Mouse (Mus musculus) embryonic facial prominence, embryonic 14.5 days (tissue): ENCODE results near the gene Galr2. TPM values are rescaled to one million over a fixed set of nuclear protein-coding genes. Genes with fewer than 3 reads are reported as not detected.

ENCODE experiments used
- ATAC-seq: fragments of 200-750 bp; cut with Nextera tagmentation; 2 replicates; pipeline ENCODE4 v1.8.0; 2017; ENCODE audit warnings: low read depth, moderate number of reproducible peaks, moderate TSS enrichment
- DNase-seq: peaks from one replicate; pipeline ENCODE4 v3.0.0-alpha.2; 2015; ENCODE audit warnings: low spot score
- H3K27ac ChIP-seq: fragments of 300-500 bp; sonication (generic); replicated peaks from 2 replicates; pipeline ENCODE4 v1.5.1; 2014; ENCODE audit warnings: low read depth, mild to moderate bottlenecking, low read length, moderate library complexity
- H3K27me3 ChIP-seq: fragments of 300-500 bp; sonication (generic); replicated peaks from 2 replicates; pipeline ENCODE4 v1.6.1; 2014; ENCODE audit warnings: low read length; ENCODE audit not compliant: control insufficient read depth, insufficient read depth
- H3K36me3 ChIP-seq: fragments of 300-500 bp; sonication (generic); 2 replicates; pipeline ENCODE4 v1.6.1; 2014; ENCODE audit warnings: low read length, mixed read lengths; ENCODE audit not compliant: control insufficient read depth, insufficient read depth
- H3K4me1 ChIP-seq: fragments of 300-500 bp; sonication (generic); 2 replicates; pipeline ENCODE4 v1.6.1; 2014; ENCODE audit warnings: antibody characterized with exemption, low read length; ENCODE audit not compliant: control insufficient read depth, insufficient read depth
- H3K4me2 ChIP-seq: fragments of 300-500 bp; sonication (generic); 2 replicates; pipeline ENCODE4 v1.6.1; 2014; ENCODE audit warnings: low read depth, mild to moderate bottlenecking, low read length, moderate library complexity, mixed read lengths
- H3K4me3 ChIP-seq: fragments of 300-500 bp; sonication (generic); 2 replicates; pipeline ENCODE4 v1.5.1; 2014; ENCODE audit warnings: low read depth, mild to moderate bottlenecking, low read length
- H3K9ac ChIP-seq: fragments of 300-500 bp; sonication (generic); 2 replicates; pipeline ENCODE4 v1.6.1; 2014; ENCODE audit warnings: low read depth, mild to moderate bottlenecking, low read length, moderate library complexity, mixed read lengths
- H3K9me3 ChIP-seq: fragments of 300-500 bp; sonication (generic); 2 replicates; pipeline ENCODE4 v1.6.1; 2016; ENCODE audit warnings: low read length; ENCODE audit not compliant: control insufficient read depth
- WGBS: fragments of 180-500 bp; shearing (Covaris S2); extraction: QIAGEN DNeasy Blood & Tissue Kit; methylation state at CpG from one replicate; pipeline ENCODE4 v1.1.7; 2014; 5-methylcytosine and 5-hydroxymethylcytosine counted together
- polyA plus RNA-seq: library from polyadenylated mRNA; unstranded; fragments of >200 nt; fragmentation: Nextera tagmentation; extraction: Ambion mirVana; gene quantifications from 2 replicates; pipeline ENCODE4 v1.2.1, GENCODE M21; 2014

The Galr2 gene
- polyA plus RNA-seq, 1 experiment from 2014 or later: 0.60 TPM

DNA sequence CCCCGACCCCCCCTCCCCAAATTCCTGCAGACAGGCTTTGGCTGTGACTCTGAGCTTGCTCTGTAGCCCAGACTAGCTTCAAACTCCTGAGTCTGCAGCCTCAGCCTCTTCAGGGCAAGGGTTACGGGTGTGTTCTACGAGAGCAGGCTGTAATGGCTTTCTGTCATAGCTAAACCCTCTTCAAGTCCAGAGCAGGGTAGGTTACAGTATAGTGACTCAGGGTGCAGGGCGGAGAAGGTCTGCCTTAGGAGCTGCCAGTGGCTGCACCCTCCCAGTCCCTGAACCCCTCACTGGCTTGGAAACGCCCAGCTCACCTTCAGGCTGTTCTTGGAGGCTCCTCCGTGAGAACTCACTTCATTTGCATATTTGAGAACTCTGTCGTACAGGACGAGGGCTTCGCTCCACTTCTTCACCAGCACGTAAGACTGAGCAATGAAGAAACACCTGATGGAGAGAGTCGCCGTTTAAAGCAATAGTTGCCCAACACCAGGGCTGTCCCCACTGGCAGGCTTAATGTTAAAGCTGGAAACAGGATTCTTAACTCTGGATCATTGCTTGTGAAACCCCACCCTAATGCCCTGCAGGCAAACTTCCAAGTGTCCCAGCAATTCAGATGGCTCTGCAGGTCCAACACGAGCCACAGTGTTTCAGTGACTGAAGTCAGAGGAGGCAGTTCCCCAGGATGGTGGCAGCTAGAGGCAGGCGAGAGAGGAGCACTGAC is 33.1 kb upstream of the Galr2 start:
- peak; percentile 22 for DNase-seq
- Histone ChIP-seq H3K4me1 (no peaks in the 10 kb centered on the region), H3K27ac (no peak overlapping the region), H3K27me3 (no peaks in the 10 kb centered on the region), H3K4me2 (no peak overlapping the region), H3K36me3 (peaks cover 97% of the 10 kb centered on the region), H3K4me3 (no peak overlapping the region), H3K9ac (no peak overlapping the region), H3K9me3 (no peaks in the 10 kb centered on the region)
- no peak for ATAC-seq
- 81% methylated on average over 14 of the region's 14 CpGs for WGBS

DNA sequence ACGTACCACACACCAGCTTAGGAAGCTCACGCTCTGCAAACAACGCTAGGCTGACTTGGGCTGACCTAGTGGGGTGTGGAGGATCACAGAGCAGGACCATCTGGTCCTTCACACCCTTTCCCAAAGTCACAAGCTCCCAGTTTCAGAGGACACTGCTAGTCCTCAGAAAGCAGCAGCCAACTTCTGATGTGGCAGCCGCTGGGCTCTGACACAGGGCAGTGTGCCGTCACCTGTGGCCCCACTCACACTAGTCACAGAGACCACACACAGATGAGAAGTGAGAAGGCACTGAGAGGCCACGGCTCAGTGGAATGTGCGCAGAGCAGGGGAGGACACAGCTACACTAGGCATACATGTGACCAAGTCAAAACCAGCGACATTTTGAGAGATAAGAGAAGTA is 29.8 kb upstream of the Galr2 start:
- Histone ChIP-seq H3K4me1 (no peaks in the 10 kb centered on the region), H3K4me2 (no peak overlapping the region), H3K36me3 (peaks cover 100% of the 10 kb centered on the region), H3K27ac (no peak overlapping the region), H3K9ac (no peak overlapping the region), H3K27me3 (no peaks in the 10 kb centered on the region), H3K4me3 (no peak overlapping the region), H3K9me3 (no peaks in the 10 kb centered on the region)
- DNase-seq (no peak), ATAC-seq (no peak)
- WGBS: 89% methylated on average over 8 of the region's 8 CpGs

DNA sequence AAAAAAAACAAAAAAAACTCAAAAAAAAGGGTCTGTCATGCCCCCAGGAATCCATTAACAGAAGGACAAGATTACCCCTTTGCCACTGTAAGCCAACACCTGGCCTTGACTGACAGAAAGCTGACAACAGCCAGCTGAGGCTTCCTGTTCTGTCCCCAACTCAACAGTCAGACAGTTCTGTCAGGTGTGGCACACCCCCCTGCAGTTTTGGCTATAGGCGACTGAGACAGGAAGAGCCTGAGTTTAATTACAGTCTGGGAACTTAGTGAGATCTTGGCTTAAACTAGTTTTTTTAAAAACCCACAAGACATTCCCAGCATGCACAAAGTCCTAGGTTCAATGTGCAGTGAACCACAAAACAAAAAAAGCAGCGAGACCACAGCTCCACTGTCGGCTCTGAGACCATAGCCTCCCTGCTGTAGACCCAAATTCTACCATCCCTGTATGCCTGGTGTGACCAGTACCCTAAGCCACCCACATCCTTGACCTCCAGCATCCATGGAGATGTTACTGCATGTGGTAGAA is 27.6 kb upstream of the Galr2 start:
- no peak overlapping the region for H3K4me2 ChIP-seq
- no peaks in the 10 kb centered on the region for H3K4me1 ChIP-seq
- no peaks in the 10 kb centered on the region for H3K9me3 ChIP-seq
- no peak overlapping the region for H3K4me3 ChIP-seq
- H3K27ac ChIP-seq: no peak overlapping the region
- no peaks in the 10 kb centered on the region for H3K27me3 ChIP-seq
- 81% methylated on average over 3 of the region's 3 CpGs for WGBS
- no peak overlapping the region for H3K9ac ChIP-seq
- ATAC-seq: no peak
- no peak for DNase-seq
- H3K36me3 ChIP-seq: peaks cover 100% of the 10 kb centered on the region

DNA sequence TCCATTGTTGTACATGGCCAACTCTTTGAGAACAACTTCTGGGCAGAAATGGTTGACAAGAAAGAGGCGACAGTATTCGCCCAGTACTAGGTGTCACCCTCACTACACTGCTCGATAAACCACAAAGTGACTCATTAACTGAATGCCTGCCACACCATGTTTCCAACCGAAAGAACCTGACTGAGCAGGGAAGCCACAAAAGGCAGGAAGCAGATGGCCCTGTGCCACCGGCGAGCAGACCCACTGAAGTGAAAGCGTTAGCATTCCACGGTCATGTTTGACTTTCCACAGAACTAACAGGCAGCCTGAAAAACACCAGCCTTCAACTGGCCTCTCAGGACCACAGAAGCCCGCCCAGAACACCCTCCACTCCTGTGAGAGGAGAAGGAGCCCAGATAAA is 26.1 kb upstream of the Galr2 start:
- Histone ChIP-seq H3K4me2 (no peak overlapping the region), H3K4me1 (no peaks in the 10 kb centered on the region), H3K4me3 (no peak overlapping the region), H3K27me3 (no peaks in the 10 kb centered on the region), H3K9me3 (no peaks in the 10 kb centered on the region), H3K9ac (no peak overlapping the region), H3K27ac (no peak overlapping the region), H3K36me3 (peaks cover 98% of the 10 kb centered on the region)
- ATAC-seq: no peak
- no peak for DNase-seq
- 79% methylated on average over 9 of the region's 9 CpGs for WGBS

- H3K9ac ChIP-seq: no peak overlapping the region
- H3K36me3 ChIP-seq: peaks cover 98% of the 10 kb centered on the region
- H3K4me2 ChIP-seq: no peak overlapping the region
- WGBS: 86% methylated on average over 21 of the region's 22 CpGs
- H3K9me3 ChIP-seq: no peaks in the 10 kb centered on the region
- H3K4me3 ChIP-seq: no peak overlapping the region
- H3K27ac ChIP-seq: no peak overlapping the region
- no peaks in the 10 kb centered on the region for H3K4me1 ChIP-seq
- DNase-seq: no peak
- no peak for ATAC-seq
- no peaks in the 10 kb centered on the region for H3K27me3 ChIP-seq
Measured at GRCm38 (mm10) chr11:116255090-116255981, 25.4 kb upstream of the Galr2 start.

GRCm38 (mm10) chr11:116255982-116256675 is 24.6 kb upstream of the Galr2 start:
- Histone ChIP-seq H3K4me3 (no peak overlapping the region), H3K9ac (no peak overlapping the region), H3K9me3 (no peaks in the 10 kb centered on the region), H3K4me2 (no peak overlapping the region), H3K27ac (no peak overlapping the region), H3K27me3 (no peaks in the 10 kb centered on the region), H3K36me3 (peaks cover 98% of the 10 kb centered on the region), H3K4me1 (no peaks in the 10 kb centered on the region)
- 0 out of 2 replicates have a peak, but pooled peaks have one; percentile 42 for ATAC-seq
- DNase-seq: peak; percentile 23
- WGBS: 81% methylated on average over 9 of the region's 9 CpGs

DNA sequence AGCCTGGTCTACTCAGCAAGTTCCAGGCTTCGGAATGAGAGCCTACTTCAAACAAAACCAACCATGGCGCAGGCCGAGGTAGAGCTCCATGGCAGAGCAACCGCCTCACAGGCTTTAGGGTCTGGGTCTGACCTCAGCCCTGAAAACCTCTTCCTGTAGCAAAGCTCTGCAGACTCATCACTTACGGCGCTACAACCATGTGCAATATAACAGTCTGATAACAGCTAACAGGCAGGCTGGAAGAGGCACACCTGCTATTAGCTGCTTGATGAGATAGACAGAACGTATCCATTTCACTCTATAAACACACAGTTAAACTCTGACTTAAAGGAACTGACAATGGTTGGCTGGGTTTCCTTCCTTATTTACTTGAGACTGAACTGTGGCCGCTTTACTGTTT is 21.3 kb upstream of the Galr2 start:
- 96% methylated on average over 8 of the region's 8 CpGs for WGBS
- peaks cover 98% of the 10 kb centered on the region for H3K36me3 ChIP-seq

GRCm38 (mm10) chr11:116260259-116260658 is 20.5 kb upstream of the Galr2 start:
- DNase-seq: no peak
- H3K36me3 ChIP-seq: peaks cover 97% of the 10 kb centered on the region
- H3K4me1 ChIP-seq: no peaks in the 10 kb centered on the region

More for the DNA sequence above, 21.3 kb upstream of the Galr2 start:
- Histone ChIP-seq H3K9ac (no peak overlapping the region), H3K4me2 (no peak overlapping the region), H3K4me1 (no peaks in the 10 kb centered on the region), H3K4me3 (no peak overlapping the region), H3K9me3 (no peaks in the 10 kb centered on the region), H3K27me3 (no peaks in the 10 kb centered on the region), H3K27ac (no peak overlapping the region)
- DNase-seq (no peak), ATAC-seq (no peak)

More at GRCm38 (mm10) chr11:116260259-116260658, 20.5 kb upstream of the Galr2 start:
- Histone ChIP-seq H3K9ac (no peak overlapping the region), H3K27ac (no peak overlapping the region), H3K4me2 (no peak overlapping the region), H3K4me3 (no peak overlapping the region), H3K9me3 (no peaks in the 10 kb centered on the region), H3K27me3 (no peaks in the 10 kb centered on the region)
- 0 out of 2 replicates have a peak, but pooled peaks have one; percentile 41 for ATAC-seq
- 80% methylated on average over 7 of the region's 7 CpGs for WGBS
